ENCODE assay signal across 27 mouse cellular contexts in the genomic region with DNA sequence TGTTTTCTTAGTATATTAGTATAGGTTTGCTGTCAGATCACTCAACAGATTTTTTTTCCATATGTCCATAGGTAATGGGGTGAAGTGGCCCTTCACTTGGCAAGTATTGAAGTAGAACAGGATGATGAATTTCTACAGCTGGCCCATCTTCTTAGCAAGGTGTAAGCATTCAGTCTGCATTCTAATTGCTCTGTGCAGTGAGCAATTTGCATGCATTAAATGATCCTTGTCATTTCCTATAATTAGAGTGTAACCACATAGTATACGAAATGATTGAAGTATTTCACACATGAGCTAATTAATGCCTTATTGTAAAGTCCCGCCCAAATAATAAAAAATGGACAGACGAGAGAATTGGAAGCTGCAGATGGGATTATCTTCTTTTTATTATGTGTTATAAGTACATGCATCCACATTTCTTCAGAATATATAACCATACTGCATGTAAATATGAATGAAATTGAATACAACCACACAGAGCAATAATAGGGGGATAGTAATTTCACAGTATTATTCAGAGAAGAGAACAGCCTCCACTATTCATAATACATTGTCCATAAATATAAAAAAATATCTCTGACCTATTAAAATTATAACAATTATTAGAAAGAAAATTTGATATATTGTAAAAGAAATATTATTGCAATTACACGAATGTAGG.
A peak's percentile ranks its signal among the peaks of the same experiment; 100 is the strongest.
DNase-seq lines count a peak whose midpoint lies in the region; ATAC-seq and TF ChIP-seq lines count a peak whose summit lies in the region.
"Had no signal": no experiment of that assay in that cellular context is flagged by ENCODE, and none has a peak within 500 bp of the region (broad histone marks: within the 10 kb centered on the region; RNA-seq: fewer than 3 reads in every experiment).

No protein-coding gene starts in this region.

- no peaks in the 10 kb centered on the region for H3K4me1 ChIP-seq in hindbrain, embryonic 14.5 days (replicated peaks; ENCODE audit: control insufficient read depth, insufficient read depth, low read length)
- H3K4me1 ChIP-seq in hindbrain, postnatal 0 days (ENCODE audit: insufficient read depth, low read length): no peaks in the 10 kb centered on the region
- no peaks in the 10 kb centered on the region for H3K4me1 ChIP-seq in forebrain, embryonic 13.5 days
- no peaks in the 10 kb centered on the region for H3K4me1 ChIP-seq in midbrain, postnatal 0 days (ENCODE audit: insufficient read depth, low read length)
- H3K4me1 ChIP-seq: embryonic facial prominence, embryonic 10.5 days; embryonic facial prominence, embryonic 15.5 days; limb, embryonic 12.5 days; liver, embryonic 15.5 days; midbrain, embryonic 12.5 days had no signal

- no peak overlapping the region for H3K4me2 ChIP-seq in hindbrain, embryonic 14.5 days (replicated peaks)
- no peak overlapping the region for H3K4me2 ChIP-seq in hindbrain, postnatal 0 days (ENCODE audit: low read depth, low read length)
- H3K4me2 ChIP-seq in forebrain, embryonic 13.5 days: no peak overlapping the region
- H3K4me2 ChIP-seq in midbrain, postnatal 0 days (ENCODE audit: low read depth, low read length, poor library complexity, severe bottlenecking): no peak overlapping the region
- H3K4me2 ChIP-seq: embryonic facial prominence, embryonic 15.5 days; heart, embryonic 11.5 days; limb, embryonic 12.5 days; liver, embryonic 15.5 days; lung, embryonic 14.5 days; midbrain, embryonic 12.5 days had no signal

- no peak for DNase-seq in hindbrain, embryonic 14.5 days (ENCODE audit: low spot score)
- no peak for DNase-seq in hindbrain, postnatal 0 days (ENCODE audit: low spot score)
- peak; percentile 75 for DNase-seq in brain, embryonic 14.5 days (ENCODE audit: low read depth)
- DNase-seq in midbrain, postnatal 0 days (ENCODE audit: low spot score): peak; percentile 3
- no peak for DNase-seq in lung, postnatal 36 days
- no peak for DNase-seq in adrenal gland, postnatal 14 days
- DNase-seq: adrenal gland, postnatal 36 days; B cell, adult 2 months; cerebellum, adult 8-10 months; cerebellum, postnatal 25 days; gastrocnemius, adult 2 months; gastrocnemius, postnatal 36 days; heart, adult 18-20 months; heart, postnatal 36 days; kidney, adult 9 months; kidney, postnatal 14 days; lung, embryonic 14.5 days; lung, postnatal 14 days; thymus, postnatal 4 days had no signal

- no peak overlapping the region for H3K9ac ChIP-seq in hindbrain, embryonic 14.5 days
- no peak overlapping the region for H3K9ac ChIP-seq in hindbrain, postnatal 0 days (replicated peaks; ENCODE audit: low read length)
- H3K9ac ChIP-seq in forebrain, embryonic 13.5 days: no peak overlapping the region
- no peak overlapping the region for H3K9ac ChIP-seq in midbrain, postnatal 0 days (replicated peaks; ENCODE audit: low read length, poor library complexity, severe bottlenecking)
- H3K9ac ChIP-seq: embryonic facial prominence, embryonic 15.5 days; limb, embryonic 12.5 days; liver, embryonic 15.5 days; lung, embryonic 14.5 days; midbrain, embryonic 12.5 days had no signal

- H3K27me3 ChIP-seq in hindbrain, embryonic 14.5 days (ENCODE audit: control insufficient read depth, insufficient read depth, low read length): no peaks in the 10 kb centered on the region
- H3K27me3 ChIP-seq in hindbrain, postnatal 0 days (ENCODE audit: insufficient read depth, low read length): no peaks in the 10 kb centered on the region
- no peaks in the 10 kb centered on the region for H3K27me3 ChIP-seq in forebrain, embryonic 13.5 days
- H3K27me3 ChIP-seq in midbrain, postnatal 0 days (ENCODE audit: insufficient read depth, low read length): no peaks in the 10 kb centered on the region
- H3K27me3 ChIP-seq: embryonic facial prominence, embryonic 15.5 days; limb, embryonic 12.5 days; liver, embryonic 15.5 days; midbrain, embryonic 12.5 days had no signal

- WGBS in hindbrain, embryonic 14.5 days: 75% methylated on average over 4 of the region's 4 CpGs
- WGBS in hindbrain, postnatal 0 days: 72% methylated on average over 4 of the region's 4 CpGs
- WGBS in forebrain, embryonic 13.5 days: 58% methylated on average over 4 of the region's 4 CpGs
- 73% methylated on average over 4 of the region's 4 CpGs for WGBS in midbrain, postnatal 0 days

- no peak overlapping the region for H3K4me3 ChIP-seq in hindbrain, embryonic 14.5 days (replicated peaks; ENCODE audit: low read length)
- H3K4me3 ChIP-seq in hindbrain, postnatal 0 days (ENCODE audit: low read length): no peak overlapping the region
- no peak overlapping the region for H3K4me3 ChIP-seq in forebrain, embryonic 13.5 days
- H3K4me3 ChIP-seq in midbrain, postnatal 0 days (ENCODE audit: low read depth, low read length): no peak overlapping the region
- H3K4me3 ChIP-seq: embryonic facial prominence, embryonic 10.5 days; embryonic facial prominence, embryonic 15.5 days; gastrocnemius, adult 2 months; limb, embryonic 12.5 days; liver, embryonic 15.5 days; midbrain, embryonic 12.5 days had no signal

- no peaks in the 10 kb centered on the region for H3K36me3 ChIP-seq in hindbrain, embryonic 14.5 days (replicated peaks; ENCODE audit: control insufficient read depth, insufficient read depth)
- H3K36me3 ChIP-seq in hindbrain, postnatal 0 days (ENCODE audit: insufficient read depth, low read length): no peaks in the 10 kb centered on the region
- H3K36me3 ChIP-seq in forebrain, embryonic 13.5 days (ENCODE audit: poor library complexity, severe bottlenecking): no peaks in the 10 kb centered on the region
- H3K36me3 ChIP-seq in midbrain, postnatal 0 days (ENCODE audit: insufficient read depth, low read length): no peaks in the 10 kb centered on the region
- H3K36me3 ChIP-seq: embryonic facial prominence, embryonic 10.5 days; embryonic facial prominence, embryonic 15.5 days; limb, embryonic 12.5 days; liver, embryonic 15.5 days; midbrain, embryonic 12.5 days had no signal

- peak; percentile 57; the same call in 1 of the 2 replicates for ATAC-seq in hindbrain, embryonic 14.5 days (ENCODE audit: low FRiP score)
- ATAC-seq in hindbrain, postnatal 0 days: no peak
- ATAC-seq in forebrain, embryonic 13.5 days: peak; percentile 87
- ATAC-seq in midbrain, postnatal 0 days (ENCODE audit: low FRiP score): no peak
- ATAC-seq: intestine, postnatal 0 days had no signal

- H3K9me3 ChIP-seq in hindbrain, embryonic 14.5 days (ENCODE audit: control insufficient read depth, low read length): no peaks in the 10 kb centered on the region
- no peaks in the 10 kb centered on the region for H3K9me3 ChIP-seq in hindbrain, postnatal 0 days (ENCODE audit: low read length)
- H3K9me3 ChIP-seq in forebrain, embryonic 13.5 days (replicated peaks): no peaks in the 10 kb centered on the region
- H3K9me3 ChIP-seq in midbrain, postnatal 0 days (ENCODE audit: low read length): no peaks in the 10 kb centered on the region
- H3K9me3 ChIP-seq: embryonic facial prominence, embryonic 10.5 days; embryonic facial prominence, embryonic 15.5 days; limb, embryonic 12.5 days; liver, embryonic 15.5 days; midbrain, embryonic 12.5 days had no signal

- no peak for TF ChIP-seq CTCF in hindbrain, postnatal 0 days (IDR thresholded peaks at IDR 0.05; ENCODE audit: low read depth)
- TF ChIP-seq CTCF in brain, embryonic 14.5 days (IDR thresholded peaks at IDR 0.05; ENCODE audit: borderline replicate concordance, extremely low read depth, insufficient read depth, insufficient read length): no peak
- no peak for TF ChIP-seq CTCF in midbrain, postnatal 0 days (IDR thresholded peaks at IDR 0.05)

- H3K27ac ChIP-seq in hindbrain, embryonic 14.5 days: no peak overlapping the region
- no peak overlapping the region for H3K27ac ChIP-seq in hindbrain, postnatal 0 days
- no peak overlapping the region for H3K27ac ChIP-seq in forebrain, embryonic 13.5 days
- H3K27ac ChIP-seq in midbrain, postnatal 0 days (ENCODE audit: low read depth, low read length): no peak overlapping the region
- H3K27ac ChIP-seq: embryonic facial prominence, embryonic 10.5 days; embryonic facial prominence, embryonic 15.5 days; gastrocnemius, adult 2 months; limb, embryonic 12.5 days; liver, embryonic 15.5 days; midbrain, embryonic 12.5 days had no signal

- TF ChIP-seq POLR2A in brain, embryonic 14.5 days (IDR thresholded peaks at IDR 0.05; ENCODE audit: borderline replicate concordance, extremely low read depth, insufficient read depth, insufficient read length, poor library complexity, severe bottlenecking): no peak

Comparison
In these comparisons a context has a peak if more than half of its experiments do, and no peak if none do; other contexts are left out.
1. ATAC-seq: peak in hindbrain, embryonic 14.5 days (single experiment) and forebrain, embryonic 13.5 days (single experiment); none in hindbrain, postnatal 0 days (single experiment) and midbrain, postnatal 0 days (single experiment).
2. DNase-seq: peak in brain, embryonic 14.5 days (single experiment) and midbrain, postnatal 0 days (single experiment); none in hindbrain, embryonic 14.5 days (single experiment), hindbrain, postnatal 0 days (single experiment), lung, postnatal 36 days (single experiment) and adrenal gland, postnatal 14 days (single experiment).